Mouse (Mus musculus): Measurements from ENCODE around the gene Errfi1. TPM values are rescaled to one million over a fixed set of nuclear protein-coding genes. Genes with fewer than 3 reads are reported as not detected.

Gene Errfi1
- polyA plus RNA-seq (2012; rRNA removed), result 13.4 and 29.4 TPM in 2 replicates

- 35% methylated on average over 13 of the region's 13 CpGs for WGBS
- DNase-seq (ENCODE audit: low read depth, low spot score), result peak; percentile 76
These were observed at the start of gene Errfi1 for GRCm38 (mm10) chr4:150853680-150854461. Errfi1 (plus strand) TSS chr4:150853919.

GRCm38 (mm10) chr4:150804204-150804603 lies 49.5 kb upstream of the Errfi1 start:
- WGBS, result 55% methylated on average over 6 of the region's 6 CpGs
- no peak for DNase-seq (ENCODE audit: low read depth, low spot score)

GRCm38 (mm10) chr4:150807727-150808470 lies 45.8 kb upstream of the Errfi1 start:
- 72% methylated on average over 20 of the region's 20 CpGs for WGBS
- DNase-seq (ENCODE audit: low read depth, low spot score), result no peak

- DNase-seq (ENCODE audit: low read depth, low spot score), result no peak
- WGBS, result 5% methylated on average over 12 of the region's 12 CpGs
These were observed 45.3 kb upstream of the Errfi1 start for GRCm38 (mm10) chr4:150808471-150808847.

- DNase-seq (ENCODE audit: low read depth, low spot score), result no peak
- 38% methylated on average over 9 of the region's 9 CpGs for WGBS
These were observed 44.4 kb upstream of the Errfi1 start for GRCm38 (mm10) chr4:150809323-150809722.

- 31% methylated on average over 4 of the region's 4 CpGs for WGBS
- DNase-seq (ENCODE audit: low read depth, low spot score), result no peak
These were observed 38.6 kb upstream of the Errfi1 start for GRCm38 (mm10) chr4:150815144-150815543.

- 24% methylated on average over 13 of the region's 13 CpGs for WGBS
- no peak for DNase-seq (ENCODE audit: low read depth, low spot score)
These were observed 37.2 kb upstream of the Errfi1 start for GRCm38 (mm10) chr4:150816414-150816951.

GRCm38 (mm10) chr4:150819126-150819910 lies 34.4 kb upstream of the Errfi1 start:
- 69% methylated on average over 12 of the region's 12 CpGs for WGBS

GRCm38 (mm10) chr4:150821381-150821780 lies 32.3 kb upstream of the Errfi1 start:
- WGBS, result 76% methylated on average over 8 of the region's 8 CpGs
- DNase-seq (ENCODE audit: low read depth, low spot score), result no peak

More at GRCm38 (mm10) chr4:150819126-150819910, 34.4 kb upstream of the Errfi1 start:
- DNase-seq (ENCODE audit: low read depth, low spot score), result no peak

- WGBS, result 74% methylated on average over 9 of the region's 9 CpGs
- no peak for DNase-seq (ENCODE audit: low read depth, low spot score)
These were observed 31.1 kb upstream of the Errfi1 start for GRCm38 (mm10) chr4:150822624-150823023.

- 53% methylated on average over 24 of the region's 24 CpGs for WGBS
- no peak for DNase-seq (ENCODE audit: low read depth, low spot score)
These were observed 29.9 kb upstream of the Errfi1 start for GRCm38 (mm10) chr4:150823614-150824480.

- DNase-seq (ENCODE audit: low read depth, low spot score), result no peak
- 30% methylated on average over 6 of the region's 6 CpGs for WGBS
These were observed 28.8 kb upstream of the Errfi1 start for GRCm38 (mm10) chr4:150824877-150825276.

GRCm38 (mm10) chr4:150825531-150825930 lies 28.2 kb upstream of the Errfi1 start:
- WGBS, result 26% methylated on average over 7 of the region's 7 CpGs
- DNase-seq (ENCODE audit: low read depth, low spot score), result no peak

- DNase-seq (ENCODE audit: low read depth, low spot score), result no peak
- WGBS, result 34% methylated on average over 3 of the region's 3 CpGs
These were observed 22.4 kb upstream of the Errfi1 start for GRCm38 (mm10) chr4:150831321-150831720.

GRCm38 (mm10) chr4:150831941-150832340 lies 21.8 kb upstream of the Errfi1 start:
- DNase-seq (ENCODE audit: low read depth, low spot score), result no peak
- 84% methylated on average over 6 of the region's 6 CpGs for WGBS

- WGBS, result 81% methylated on average over 5 of the region's 5 CpGs
- no peak for DNase-seq (ENCODE audit: low read depth, low spot score)
These were observed 18.6 kb upstream of the Errfi1 start for GRCm38 (mm10) chr4:150835163-150835562.

GRCm38 (mm10) chr4:150836258-150836657 lies 17.5 kb upstream of the Errfi1 start:
- no peak for DNase-seq (ENCODE audit: low read depth, low spot score)
- WGBS, result 91% methylated on average over 13 of the region's 13 CpGs

- DNase-seq (ENCODE audit: low read depth, low spot score), result no peak
- 70% methylated on average over 12 of the region's 12 CpGs for WGBS
These were observed 16.8 kb upstream of the Errfi1 start for GRCm38 (mm10) chr4:150836961-150837360.

- DNase-seq (ENCODE audit: low read depth, low spot score), result no peak
- WGBS, result 58% methylated on average over 6 of the region's 6 CpGs
These were observed 16.3 kb upstream of the Errfi1 start for GRCm38 (mm10) chr4:150837458-150837857.
